In the genomic region with DNA sequence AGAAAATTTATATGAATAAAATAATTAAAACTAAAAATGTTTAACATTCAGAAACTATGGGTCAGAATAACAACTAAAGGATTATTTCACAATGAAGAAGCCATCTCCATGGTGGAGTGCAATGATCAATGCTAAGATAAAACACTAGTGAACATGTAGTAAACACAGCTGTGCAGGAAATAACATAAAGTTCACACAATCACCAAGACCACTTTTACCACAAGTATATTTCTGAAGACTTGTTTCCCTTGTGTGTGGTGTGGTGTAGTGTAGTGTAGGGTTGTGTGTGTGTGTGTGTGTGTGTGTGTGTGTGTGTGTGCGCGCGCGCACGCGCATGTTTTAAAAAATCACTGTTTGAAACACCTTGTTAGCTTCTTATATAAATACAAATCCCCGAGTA, we compare ENCODE assay signal across 21 mouse cellular contexts.
DNase-seq lines count a peak whose midpoint lies in the region; ATAC-seq lines count a peak whose summit lies in the region.
"Had no signal": no experiment of that assay in that cellular context is flagged by ENCODE, and none has a peak within 500 bp of the region (broad histone marks: within the 10 kb centered on the region; RNA-seq: fewer than 3 reads in every experiment).

No protein-coding gene starts in this region.

- ATAC-seq in midbrain, embryonic 12.5 days (ENCODE audit: low FRiP score, low read depth) = no peak
- ATAC-seq in midbrain, embryonic 14.5 days (ENCODE audit: low FRiP score, low TSS enrichment) = no peak
- ATAC-seq in forebrain, embryonic 12.5 days (ENCODE audit: low FRiP score) = no peak

- H3K4me2 ChIP-seq in midbrain, embryonic 12.5 days (replicated peaks) = no peak overlapping the region
- no peak overlapping the region for H3K4me2 ChIP-seq in midbrain, embryonic 14.5 days (ENCODE audit: low read length)
- H3K4me2 ChIP-seq in forebrain, embryonic 12.5 days = no peak overlapping the region
- H3K4me2 ChIP-seq: hindbrain, embryonic 15.5 days; liver, embryonic 15.5 days had no signal

- no peaks in the 10 kb centered on the region for H3K9me3 ChIP-seq in midbrain, embryonic 12.5 days
- no peaks in the 10 kb centered on the region for H3K9me3 ChIP-seq in midbrain, embryonic 14.5 days (ENCODE audit: control insufficient read depth, low read length)
- no peaks in the 10 kb centered on the region for H3K9me3 ChIP-seq in forebrain, embryonic 12.5 days
- H3K9me3 ChIP-seq: embryonic facial prominence, embryonic 10.5 days; hindbrain, embryonic 15.5 days; liver, embryonic 15.5 days; megakaryocyte, embryonic 14.5 days had no signal

- H3K4me3 ChIP-seq in midbrain, embryonic 12.5 days = no peak overlapping the region
- no peak overlapping the region for H3K4me3 ChIP-seq in midbrain, embryonic 14.5 days (replicated peaks; ENCODE audit: low read depth, low read length)
- H3K4me3 ChIP-seq in forebrain, embryonic 12.5 days (replicated peaks) = no peak overlapping the region
- H3K4me3 ChIP-seq: embryonic facial prominence, embryonic 10.5 days; hindbrain, embryonic 15.5 days; liver, embryonic 15.5 days; megakaryocyte, embryonic 14.5 days had no signal

- no peak for DNase-seq in midbrain, embryonic 14.5 days
- peak; percentile 72 for DNase-seq in naive thymus-derived CD4-positive, alpha-beta T cell, adult 2 months (ENCODE audit: low read depth)
- DNase-seq in adrenal gland, adult 2 months = no peak
- DNase-seq in heart, adult 18-20 months = no peak
- no peak for DNase-seq in urinary bladder, adult 2 months (ENCODE audit: low spot score)
- DNase-seq: adrenal gland, postnatal 14 days; cerebellum, adult 11-12 months; cerebellum, postnatal 25 days; gastrocnemius, postnatal 25 days; kidney, adult 18-20 months; kidney, postnatal 25 days; layer of hippocampus, adult 9-11 months; lung, postnatal 14 days; right cerebral cortex, postnatal 14 days had no signal

- WGBS in midbrain, embryonic 12.5 days = 93% methylated on average over 7 of the region's 7 CpGs
- 91% methylated on average over 7 of the region's 7 CpGs for WGBS in midbrain, embryonic 14.5 days
- 89% methylated on average over 7 of the region's 7 CpGs for WGBS in forebrain, embryonic 12.5 days

- H3K4me1 ChIP-seq in midbrain, embryonic 12.5 days = peaks cover 13% of the 10 kb centered on the region
- peaks cover 6% of the 10 kb centered on the region; the same call in 1 of the 2 replicates for H3K4me1 ChIP-seq in midbrain, embryonic 14.5 days (ENCODE audit: control insufficient read depth, insufficient read depth, low read length)
- H3K4me1 ChIP-seq in forebrain, embryonic 12.5 days = peaks cover 13% of the 10 kb centered on the region
- H3K4me1 ChIP-seq: embryonic facial prominence, embryonic 10.5 days; liver, embryonic 15.5 days had no signal

- no peaks in the 10 kb centered on the region for H3K27me3 ChIP-seq in midbrain, embryonic 12.5 days
- H3K27me3 ChIP-seq in midbrain, embryonic 14.5 days (ENCODE audit: control insufficient read depth, insufficient read depth, low read length) = no peaks in the 10 kb centered on the region
- H3K27me3 ChIP-seq in forebrain, embryonic 12.5 days = no peaks in the 10 kb centered on the region
- H3K27me3 ChIP-seq: CH12.LX; hindbrain, embryonic 15.5 days; liver, embryonic 15.5 days had no signal

- no peak overlapping the region for H3K9ac ChIP-seq in midbrain, embryonic 12.5 days (replicated peaks)
- no peak overlapping the region for H3K9ac ChIP-seq in midbrain, embryonic 14.5 days (replicated peaks; ENCODE audit: low read length)
- H3K9ac ChIP-seq in forebrain, embryonic 12.5 days = no peak overlapping the region
- H3K9ac ChIP-seq: hindbrain, embryonic 15.5 days; liver, embryonic 15.5 days had no signal

- no peaks in the 10 kb centered on the region for H3K36me3 ChIP-seq in midbrain, embryonic 12.5 days
- no peaks in the 10 kb centered on the region for H3K36me3 ChIP-seq in midbrain, embryonic 14.5 days (ENCODE audit: control insufficient read depth, insufficient read depth, low read length)
- no peaks in the 10 kb centered on the region for H3K36me3 ChIP-seq in forebrain, embryonic 12.5 days (replicated peaks)
- H3K36me3 ChIP-seq: embryonic facial prominence, embryonic 10.5 days; hindbrain, embryonic 15.5 days; liver, embryonic 15.5 days had no signal

- H3K27ac ChIP-seq in midbrain, embryonic 12.5 days (replicated peaks) = peak overlapping the region; percentile 83
- H3K27ac ChIP-seq in midbrain, embryonic 14.5 days (replicated peaks; ENCODE audit: low read depth, low read length) = no peak overlapping the region
- peak overlapping the region; percentile 65 for H3K27ac ChIP-seq in forebrain, embryonic 12.5 days
- H3K27ac ChIP-seq: embryonic facial prominence, embryonic 10.5 days; liver, embryonic 15.5 days had no signal
